Mouse (Mus musculus) megakaryocyte, embryonic 14.5 days (primary cell): ENCODE measurements around the gene Usp24.

Experiments
- FLI1 ChIP-seq: IDR thresholded peaks from 2 replicates; pipeline ENCODE4 v1.6.1; 2012; ENCODE audit warnings: low read length, inconsistent platforms, mixed read lengths
- GATA1 ChIP-seq: IDR thresholded peaks from 3 replicates; pipeline ENCODE4 v1.6.1; 2012; ENCODE audit warnings: mixed read lengths, low read length, inconsistent platforms, borderline replicate concordance

DNA sequence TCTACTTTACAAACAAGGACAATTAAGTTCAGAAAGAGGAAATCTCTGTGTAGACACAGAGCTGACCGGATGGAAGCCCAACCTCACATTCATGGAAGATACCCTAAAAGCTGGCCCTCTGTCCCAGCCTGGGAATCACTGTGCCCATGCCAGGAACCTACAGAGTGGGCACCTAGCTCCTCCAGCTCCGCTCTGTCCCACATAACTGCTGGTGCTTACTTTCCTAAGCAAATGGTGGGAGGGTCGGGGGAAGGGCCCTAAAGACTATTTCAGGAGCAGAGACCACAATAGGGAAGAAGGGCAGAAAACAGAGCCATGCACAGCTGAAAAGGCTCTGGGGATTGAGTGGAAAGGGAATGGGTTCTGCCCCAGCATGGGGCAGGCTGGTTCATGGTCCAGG lies 164.5 kb downstream of the Usp24 start:
- TF ChIP-seq FLI1 (no peak), GATA1 (no peak)
